Mouse (Mus musculus) megakaryocyte, embryonic 14.5 days (primary cell): ENCODE measurements around the gene Dda1.

Experiments used
- FLI1 ChIP-seq: IDR thresholded peaks from 2 replicates; pipeline ENCODE4 v1.6.1; 2012; ENCODE audit warnings: low read length, inconsistent platforms, mixed read lengths
- GATA1 ChIP-seq: IDR thresholded peaks from 3 replicates; pipeline ENCODE4 v1.6.1; 2012; ENCODE audit warnings: mixed read lengths, low read length, inconsistent platforms, borderline replicate concordance

DNA sequence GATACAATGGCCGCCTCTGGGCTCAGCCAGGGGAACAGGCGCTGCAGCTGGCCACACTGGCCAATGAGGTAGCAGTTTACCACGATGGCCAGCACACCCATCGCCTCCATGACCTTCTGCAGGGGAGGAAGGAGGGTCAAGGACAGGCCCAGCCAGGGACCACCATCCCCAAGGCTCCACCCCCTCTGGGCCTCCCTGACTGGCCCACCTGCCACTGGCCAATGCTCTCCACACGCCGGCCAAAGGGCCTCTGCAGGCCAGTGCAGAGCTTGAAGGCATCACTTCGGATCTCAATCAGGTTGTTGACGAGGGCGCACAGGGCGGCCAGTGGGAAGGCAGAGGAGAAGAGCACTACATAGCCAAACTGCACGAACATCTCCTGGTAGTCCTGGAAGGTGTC is 9.9 kb downstream of the Dda1 start:
- no peak for TF ChIP-seq GATA1
- TF ChIP-seq FLI1, result no peak
